Mouse (Mus musculus): ENCODE data around the gene Psg18. TPM values are rescaled to one million over a fixed set of nuclear protein-coding genes. Genes with fewer than 3 reads are reported as not detected.
"Not testable (repeated sequence)": the region's sequence is repeated elsewhere in the genome, so short reads cannot be mapped to it uniquely, and the experiment has no call there.

Gene Psg18
- polyA plus RNA-seq (2015; fragmentation: Nextera tagmentation; extraction: Ambion mirVana) = not detected in 2 replicates

GRCm38 (mm10) chr7:18354909-18355308, at the start of gene Psg18:
Gene Psg18 (minus strand): TSS chr7:18355009.
- H3K4me2 ChIP-seq (ENCODE audit: low read depth, low read length); H3K4me1 ChIP-seq (ENCODE audit: control insufficient read depth, insufficient read depth, low read length); ATAC-seq (ENCODE audit: insufficient read depth, low FRiP score); H3K27me3 ChIP-seq (ENCODE audit: control insufficient read depth, insufficient read depth, low read length); H3K4me3 ChIP-seq (replicated peaks; ENCODE audit: low read length); H3K27ac ChIP-seq (ENCODE audit: low read length); H3K9me3 ChIP-seq (replicated peaks; ENCODE audit: control insufficient read depth, low read length); H3K9ac ChIP-seq (ENCODE audit: low read length); H3K36me3 ChIP-seq (ENCODE audit: control insufficient read depth, insufficient read depth, low read length): not testable (repeated sequence)
- WGBS = 62% methylated on average over 3 of the region's 3 CpGs

GRCm38 (mm10) chr7:18403407-18403806, 48.6 kb upstream of the Psg18 start:
- H3K4me3 ChIP-seq (replicated peaks; ENCODE audit: low read length) = peak overlapping the region; percentile 7; the same call in 1 of the 2 replicates
- 41% methylated on average over 11 of the region's 11 CpGs for WGBS
- no peaks in the 10 kb centered on the region for H3K27me3 ChIP-seq (ENCODE audit: control insufficient read depth, insufficient read depth, low read length)
- peaks cover 12% of the 10 kb centered on the region; the same call in 1 of the 2 replicates for H3K9me3 ChIP-seq (replicated peaks; ENCODE audit: control insufficient read depth, low read length)
- H3K9ac ChIP-seq (ENCODE audit: low read length) = no peak overlapping the region
- no peak overlapping the region for H3K27ac ChIP-seq (ENCODE audit: low read length)
- no peaks in the 10 kb centered on the region for H3K36me3 ChIP-seq (ENCODE audit: control insufficient read depth, insufficient read depth, low read length)
- no peaks in the 10 kb centered on the region for H3K4me1 ChIP-seq (ENCODE audit: control insufficient read depth, insufficient read depth, low read length)
- no peak for ATAC-seq (ENCODE audit: insufficient read depth, low FRiP score)
- H3K4me2 ChIP-seq (ENCODE audit: low read depth, low read length) = no peak overlapping the region

- no peak overlapping the region for H3K9ac ChIP-seq (ENCODE audit: low read length)
- H3K27me3 ChIP-seq (ENCODE audit: control insufficient read depth, insufficient read depth, low read length) = no peaks in the 10 kb centered on the region
- ATAC-seq (ENCODE audit: insufficient read depth, low FRiP score) = peak; percentile 53; the same call in 1 of the 2 replicates
- peaks cover 9% of the 10 kb centered on the region; the same call in 1 of the 2 replicates for H3K9me3 ChIP-seq (replicated peaks; ENCODE audit: control insufficient read depth, low read length)
- no peaks in the 10 kb centered on the region for H3K36me3 ChIP-seq (ENCODE audit: control insufficient read depth, insufficient read depth, low read length)
- H3K4me2 ChIP-seq (ENCODE audit: low read depth, low read length) = no peak overlapping the region
- no peak overlapping the region for H3K27ac ChIP-seq (ENCODE audit: low read length)
- H3K4me3 ChIP-seq (replicated peaks; ENCODE audit: low read length) = peak overlapping the region; percentile 7; the same call in 1 of the 2 replicates
- 33% methylated on average over 27 of the region's 35 CpGs for WGBS
- no peaks in the 10 kb centered on the region for H3K4me1 ChIP-seq (ENCODE audit: control insufficient read depth, insufficient read depth, low read length)
These were observed 47.9 kb upstream of the Psg18 start for GRCm38 (mm10) chr7:18402527-18403237.

GRCm38 (mm10) chr7:18391483-18391882, 36.7 kb upstream of the Psg18 start:
- H3K27me3 ChIP-seq (ENCODE audit: control insufficient read depth, insufficient read depth, low read length); ATAC-seq (ENCODE audit: insufficient read depth, low FRiP score); H3K27ac ChIP-seq (ENCODE audit: low read length); H3K4me1 ChIP-seq (ENCODE audit: control insufficient read depth, insufficient read depth, low read length); H3K9ac ChIP-seq (ENCODE audit: low read length); H3K36me3 ChIP-seq (ENCODE audit: control insufficient read depth, insufficient read depth, low read length); H3K9me3 ChIP-seq (replicated peaks; ENCODE audit: control insufficient read depth, low read length); H3K4me3 ChIP-seq (replicated peaks; ENCODE audit: low read length); H3K4me2 ChIP-seq (ENCODE audit: low read depth, low read length): not testable (repeated sequence)
- 67% methylated on average over 4 of the region's 4 CpGs for WGBS

GRCm38 (mm10) chr7:18378295-18378694, 23.5 kb upstream of the Psg18 start:
- 41% methylated on average over 2 of the region's 2 CpGs for WGBS
- Histone ChIP-seq H3K4me3 (replicated peaks; ENCODE audit: low read length) (no peak overlapping the region), H3K27me3 (ENCODE audit: control insufficient read depth, insufficient read depth, low read length) (no peaks in the 10 kb centered on the region), H3K4me2 (ENCODE audit: low read depth, low read length) (no peak overlapping the region), H3K4me1 (ENCODE audit: control insufficient read depth, insufficient read depth, low read length) (no peaks in the 10 kb centered on the region), H3K9me3 (replicated peaks; ENCODE audit: control insufficient read depth, low read length) (peaks cover 9% of the 10 kb centered on the region; the same call in 1 of the 2 replicates), H3K9ac (ENCODE audit: low read length) (no peak overlapping the region), H3K27ac (ENCODE audit: low read length) (no peak overlapping the region), H3K36me3 (ENCODE audit: control insufficient read depth, insufficient read depth, low read length) (no peaks in the 10 kb centered on the region)
- ATAC-seq (ENCODE audit: insufficient read depth, low FRiP score) = no peak

GRCm38 (mm10) chr7:18335411-18335810, 19.4 kb downstream of the Psg18 start:
- H3K4me1 ChIP-seq (ENCODE audit: control insufficient read depth, insufficient read depth, low read length); H3K9ac ChIP-seq (ENCODE audit: low read length); H3K4me3 ChIP-seq (replicated peaks; ENCODE audit: low read length); ATAC-seq (ENCODE audit: insufficient read depth, low FRiP score); H3K27me3 ChIP-seq (ENCODE audit: control insufficient read depth, insufficient read depth, low read length); H3K27ac ChIP-seq (ENCODE audit: low read length); H3K9me3 ChIP-seq (replicated peaks; ENCODE audit: control insufficient read depth, low read length); H3K4me2 ChIP-seq (ENCODE audit: low read depth, low read length); H3K36me3 ChIP-seq (ENCODE audit: control insufficient read depth, insufficient read depth, low read length): not testable (repeated sequence)
- WGBS = 72% methylated on average over 6 of the region's 6 CpGs

Other genes with a start within 250 kb of the Psg18 start
- gene Igfl3, start 178.5 kb downstream of the Psg18 start, polyA plus RNA-seq (2015; fragmentation: Nextera tagmentation; extraction: Ambion mirVana) = not detected in 2 replicates
- not detected in 2 replicates for gene Mill1, start 109.7 kb downstream of the Psg18 start, polyA plus RNA-seq (2015; fragmentation: Nextera tagmentation; extraction: Ambion mirVana)
- gene Psg28, start 77.0 kb upstream of the Psg18 start, polyA plus RNA-seq (2015; fragmentation: Nextera tagmentation; extraction: Ambion mirVana) = not detected in 2 replicates
- gene Psg26, start 129.2 kb upstream of the Psg18 start, polyA plus RNA-seq (2015; fragmentation: Nextera tagmentation; extraction: Ambion mirVana) = not detected in 2 replicates
- gene Psg25, start 177.3 kb upstream of the Psg18 start, polyA plus RNA-seq (2015; fragmentation: Nextera tagmentation; extraction: Ambion mirVana) = not detected in 2 replicates
- not detected in 2 replicates for gene Psg27, start 212.3 kb upstream of the Psg18 start, polyA plus RNA-seq (2015; fragmentation: Nextera tagmentation; extraction: Ambion mirVana)